Mouse (Mus musculus): Measurements from ENCODE around the gene Rfx7.

GRCm38 (mm10) chr9:72637243-72637642 is 105.2 kb downstream of the Rfx7 start:
- TF ChIP-seq CTCF (IDR thresholded peaks at IDR 0.05; ENCODE audit: low read depth) (no peak), EP300 (IDR thresholded peaks at IDR 0.05; ENCODE audit: low read depth) (no peak)
